Mouse (Mus musculus) erythroblast, embryonic 14.5 days (primary cell): ENCODE measurements around the gene Six4.

ENCODE experiments used
- GATA1 ChIP-seq: IDR thresholded peaks from 2 replicates; pipeline ENCODE4 v1.6.1; 2012; ENCODE audit warnings: low read length, inconsistent platforms, mixed read lengths
- TAL1 ChIP-seq: IDR thresholded peaks from 3 replicates; pipeline ENCODE4 v1.6.1; 2012; ENCODE audit warnings: low read length, inconsistent platforms, mixed read lengths

DNA sequence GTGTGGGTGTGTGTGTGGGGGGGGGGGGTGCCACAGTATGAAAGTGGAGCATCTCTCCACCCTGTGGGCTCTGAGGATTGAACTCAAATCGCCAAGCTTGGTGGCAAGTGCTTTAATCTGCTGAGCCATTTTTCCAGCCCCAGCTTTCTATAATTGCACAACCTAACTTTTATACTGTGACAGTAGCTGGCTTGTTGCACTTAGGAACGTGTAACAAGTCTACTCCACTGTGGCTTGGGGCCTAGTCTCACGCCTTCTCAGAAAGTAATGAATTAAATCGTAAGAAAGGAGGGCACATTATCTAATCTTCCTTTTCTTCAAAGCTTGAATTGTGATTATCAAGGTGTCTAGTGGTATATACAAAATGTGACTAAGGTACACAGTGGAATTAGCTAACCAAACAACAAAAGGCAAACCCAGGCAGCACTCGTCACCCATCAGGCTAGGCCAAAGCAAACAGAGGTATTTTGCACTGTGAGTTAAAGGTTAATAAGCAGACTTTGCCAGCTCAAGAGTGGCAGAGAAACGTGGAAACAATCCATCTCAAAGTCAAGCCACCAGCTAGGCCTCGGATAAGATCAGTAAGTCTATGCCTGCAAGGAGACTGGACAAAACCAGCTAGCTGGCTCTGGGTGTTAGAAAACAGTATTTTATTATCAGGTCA is 22.5 kb downstream of the Six4 start:
- TF ChIP-seq GATA1, result no peak
- no peak for TF ChIP-seq TAL1
